Mouse (Mus musculus) spleen, adult 12 weeks (tissue): Measurements from ENCODE around the gene Fbxo41.
"Not testable (repeated sequence)": the region's sequence is repeated elsewhere in the genome, so short reads cannot be mapped to it uniquely, and the experiment has no call there.

Experiments used
- DNase-seq: peaks from one replicate; pipeline ENCODE4 v3.0.0; 2022; ENCODE audit warnings: low spot score

The Fbxo41 gene

DNA sequence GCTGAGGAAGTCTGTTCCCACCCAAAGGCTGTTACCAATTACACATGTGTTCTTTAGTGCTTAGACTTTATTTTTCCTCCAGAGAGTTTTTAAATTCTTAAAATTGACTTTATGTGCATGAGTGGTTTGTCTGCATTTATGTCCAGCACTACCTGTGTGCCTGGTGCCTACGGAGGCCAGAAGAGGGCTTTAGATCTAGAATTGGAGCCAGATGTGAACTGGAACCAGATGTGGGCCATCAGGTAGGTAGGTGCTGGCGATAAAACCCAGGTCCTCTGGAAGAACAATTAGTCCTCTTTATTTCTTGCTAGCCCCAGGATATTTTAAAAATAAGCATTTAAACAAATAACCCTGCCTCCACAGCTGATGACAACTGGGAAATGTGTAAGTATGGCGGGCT lies 11.2 kb downstream of the Fbxo41 start:
- DNase-seq, result no peak

DNA sequence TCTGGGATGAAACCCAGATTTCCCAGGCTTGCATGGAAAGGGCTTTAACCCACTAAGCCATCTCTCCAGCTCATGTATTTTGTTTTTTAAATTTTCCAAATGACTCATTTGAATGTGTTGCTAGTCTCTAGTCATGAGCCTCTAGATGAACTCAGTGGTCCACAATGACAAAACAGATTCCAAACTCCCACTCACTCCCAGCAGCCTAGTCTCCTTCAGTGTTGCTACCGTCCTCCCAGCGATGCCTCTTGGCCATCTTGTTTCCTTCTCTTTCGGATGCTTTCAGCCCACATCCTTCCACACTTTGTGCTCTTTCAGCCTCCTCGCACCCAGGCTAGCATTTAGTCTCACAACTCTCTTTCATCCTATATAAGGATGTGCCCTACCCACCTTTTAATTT lies 12.5 kb downstream of the Fbxo41 start:
- no peak for DNase-seq

- DNase-seq, result no peak
Measured at GRCm38 (mm10) chr6:85489717-85490116, 13.1 kb downstream of the Fbxo41 start.

DNA sequence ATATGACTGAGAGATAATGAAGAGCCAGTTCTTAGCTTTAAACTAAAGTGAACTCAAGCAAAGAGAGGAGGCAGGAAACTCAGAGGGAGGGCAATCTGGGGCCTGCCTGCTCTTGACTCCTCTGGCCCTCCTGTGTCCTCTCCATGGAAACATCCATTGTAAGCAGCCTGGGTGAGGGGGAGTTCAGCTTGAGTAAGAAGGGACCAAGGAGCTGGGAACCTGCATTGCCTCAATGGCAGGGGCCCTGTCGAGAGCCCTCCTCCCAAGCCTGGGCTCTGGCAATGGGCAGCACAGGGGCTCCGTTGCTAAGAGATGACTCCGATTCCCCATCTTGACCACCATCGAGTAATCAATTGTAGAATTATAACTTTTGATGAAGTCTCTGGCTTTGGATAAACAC lies 14.3 kb downstream of the Fbxo41 start:
- no peak for DNase-seq

GRCm38 (mm10) chr6:85485738-85486137 lies 17.1 kb downstream of the Fbxo41 start:
- no peak for DNase-seq

DNA sequence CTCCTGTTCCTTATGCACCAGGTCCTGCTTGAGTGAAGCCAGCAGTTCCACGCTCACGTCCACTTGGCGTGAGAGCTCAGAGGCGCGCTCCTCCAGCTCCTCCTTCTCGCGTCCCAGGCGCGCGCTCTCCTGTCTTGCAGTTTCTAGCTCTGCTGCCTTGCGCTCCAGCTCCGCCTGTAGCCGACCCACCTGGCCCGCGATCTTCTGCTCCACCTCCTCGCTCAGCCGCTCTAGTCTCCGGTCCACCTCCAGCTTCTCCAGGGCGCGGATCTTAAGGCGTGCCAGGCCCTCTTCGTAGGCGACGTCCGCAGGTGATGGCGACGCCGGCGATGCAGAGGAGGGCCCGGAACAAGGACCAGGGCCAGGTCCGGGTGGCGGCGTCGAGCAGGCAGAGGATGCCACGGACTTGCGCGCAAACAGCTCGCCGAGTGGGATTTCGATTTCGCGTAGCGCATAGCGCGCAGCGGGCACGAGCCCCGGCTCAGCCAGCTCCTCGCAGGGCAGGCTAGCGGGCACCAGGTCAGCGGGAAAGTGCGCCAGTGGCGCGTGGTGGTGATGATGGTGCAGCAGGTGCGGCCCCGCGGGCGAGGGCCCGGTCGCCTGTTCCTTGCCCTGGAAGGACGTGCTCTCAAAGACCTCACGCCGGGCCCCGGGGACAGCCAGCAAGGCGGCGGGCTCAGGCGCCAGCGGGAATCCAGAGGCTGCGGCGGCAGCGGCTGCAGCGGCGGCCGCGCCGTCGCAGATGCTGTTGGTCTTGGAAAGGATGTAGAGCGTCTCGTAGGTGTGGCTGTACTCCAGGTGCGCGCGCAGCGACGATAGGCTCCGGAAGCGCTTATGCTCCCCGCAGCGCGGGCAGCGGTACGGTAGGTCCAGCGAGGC lies 18.7 kb downstream of the Fbxo41 start:
- DNase-seq, result no peak

- DNase-seq, result no peak
Measured at GRCm38 (mm10) chr6:85480685-85481084, 22.1 kb downstream of the Fbxo41 start.

DNA sequence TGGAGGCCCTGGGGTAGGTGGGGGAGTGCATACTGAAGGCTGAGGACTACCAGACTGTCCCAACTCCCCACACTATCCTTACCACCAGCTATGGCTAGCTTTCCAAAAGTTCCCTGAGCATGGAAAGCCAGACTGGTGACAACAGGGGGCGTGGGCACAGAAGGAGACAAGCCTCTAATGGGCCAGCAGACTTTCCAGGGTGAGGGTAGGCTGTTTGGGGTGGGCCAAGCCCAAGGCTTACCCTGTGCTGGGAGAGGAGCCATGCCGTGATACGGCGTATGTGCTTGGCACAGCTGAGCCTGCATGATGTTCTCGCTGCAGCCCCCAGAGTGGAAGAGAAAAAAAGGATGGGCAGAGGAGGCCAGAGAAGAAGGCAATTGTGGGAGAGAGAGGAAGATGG lies 22.8 kb downstream of the Fbxo41 start:
- DNase-seq, result no peak

- no peak for DNase-seq
Measured at GRCm38 (mm10) chr6:85478416-85478815, 24.4 kb downstream of the Fbxo41 start.

DNA sequence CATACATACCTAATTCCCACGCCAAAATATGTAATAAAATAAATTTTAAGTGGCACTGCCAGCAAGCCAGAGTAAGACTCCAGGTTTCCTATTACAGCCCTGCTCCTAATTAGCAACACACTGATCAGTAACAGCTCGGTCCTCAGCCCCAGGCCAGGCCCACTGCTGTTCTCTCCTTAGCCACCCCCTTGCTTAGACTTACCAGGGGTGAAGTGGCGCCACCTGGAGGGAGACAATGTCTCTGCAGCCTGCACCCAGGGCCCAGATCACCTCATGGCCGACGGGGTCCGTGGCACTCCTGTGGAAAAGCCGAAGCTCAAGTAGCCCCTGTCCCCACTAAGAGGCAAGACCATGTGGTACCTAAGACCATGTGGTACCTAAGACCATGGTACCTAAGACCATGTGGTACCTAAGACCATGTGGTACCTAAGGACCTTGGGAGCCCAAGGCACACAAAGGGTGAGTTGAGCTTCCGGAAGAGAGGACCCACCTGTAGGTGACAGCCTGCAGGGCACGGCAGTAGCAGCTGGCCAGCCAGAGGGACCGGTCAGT lies 25.4 kb downstream of the Fbxo41 start:
- peak; percentile 14 for DNase-seq

GRCm38 (mm10) chr6:85475581-85475980 lies 27.2 kb downstream of the Fbxo41 start:
- no peak for DNase-seq

DNA sequence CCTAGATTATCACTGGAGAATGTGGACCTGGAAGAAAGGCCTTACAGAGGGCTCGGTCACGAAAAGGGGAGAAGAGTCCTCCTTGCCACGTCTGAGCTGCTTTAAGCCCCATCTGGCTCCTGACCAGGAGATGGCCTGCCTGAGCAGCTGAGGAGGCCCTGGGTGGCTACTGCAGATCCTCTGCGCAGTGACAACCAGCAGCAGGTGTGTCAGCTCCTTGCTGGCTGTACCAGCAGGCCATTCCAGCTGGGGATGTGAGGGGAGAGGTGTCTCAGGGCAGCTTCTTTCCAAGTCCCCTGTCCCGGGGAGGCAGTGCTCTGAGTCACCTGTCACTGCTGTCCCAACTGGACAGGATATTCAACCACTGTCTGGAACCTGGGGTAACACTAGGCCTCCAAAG lies 30.3 kb downstream of the Fbxo41 start:
- no peak for DNase-seq

DNA sequence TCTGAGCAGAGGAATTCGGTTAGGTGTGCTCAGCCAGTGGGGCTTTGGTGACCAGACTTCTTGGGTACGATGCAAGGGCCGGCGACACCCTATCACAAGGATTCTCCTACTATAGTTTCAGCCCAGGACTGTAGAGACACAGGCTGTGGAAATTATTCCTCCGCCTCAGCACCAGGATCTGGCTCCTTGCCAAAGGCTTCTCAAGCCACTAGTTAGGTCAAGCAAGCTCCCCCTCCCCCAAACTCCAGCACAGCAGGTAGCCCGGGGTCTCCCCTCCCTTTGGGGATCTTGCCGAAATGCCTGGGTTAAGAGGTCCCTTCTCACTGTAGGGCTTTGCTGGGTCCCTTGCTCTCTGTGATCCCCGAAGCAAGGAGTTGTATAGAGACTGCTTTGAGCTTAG lies 30.8 kb downstream of the Fbxo41 start:
- DNase-seq, result no peak

DNA sequence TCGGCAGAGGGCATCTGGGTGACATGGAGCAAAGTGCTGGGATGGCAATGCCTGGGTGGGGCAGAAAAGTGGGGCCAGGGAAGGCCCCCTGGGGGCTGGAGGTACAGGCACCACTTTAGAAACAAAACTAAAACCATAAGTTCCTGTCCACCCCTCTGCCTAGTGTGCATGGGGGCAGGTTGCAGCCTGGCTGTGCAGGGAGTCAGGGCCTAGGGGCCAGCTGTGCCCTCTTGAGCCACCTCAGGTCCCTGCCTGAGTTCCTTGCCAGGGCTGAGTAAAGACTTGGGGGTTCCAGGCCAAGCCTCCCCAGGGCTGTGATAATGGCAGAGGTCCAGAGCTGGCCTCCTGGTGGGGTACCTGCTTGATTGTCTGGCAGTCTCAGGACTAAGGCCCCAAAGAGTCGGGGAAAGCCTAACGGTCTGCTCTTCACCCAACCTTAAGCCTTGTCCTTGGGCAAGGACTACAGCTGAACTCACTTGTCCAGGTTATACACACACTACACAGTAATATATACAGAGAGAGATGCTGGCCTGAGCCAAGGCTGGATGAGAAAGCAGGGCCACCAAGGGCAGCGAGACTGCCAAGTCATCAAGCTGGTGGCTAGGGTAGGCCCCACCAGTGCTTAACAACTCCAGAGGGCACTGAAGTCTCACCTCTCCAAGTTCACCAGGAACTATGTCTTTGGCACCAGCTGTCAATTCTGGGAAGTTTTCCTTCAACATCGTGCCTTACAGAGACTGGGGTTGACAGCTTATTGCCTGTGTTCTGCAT lies 32.9 kb downstream of the Fbxo41 start:
- DNase-seq, result no peak

DNA sequence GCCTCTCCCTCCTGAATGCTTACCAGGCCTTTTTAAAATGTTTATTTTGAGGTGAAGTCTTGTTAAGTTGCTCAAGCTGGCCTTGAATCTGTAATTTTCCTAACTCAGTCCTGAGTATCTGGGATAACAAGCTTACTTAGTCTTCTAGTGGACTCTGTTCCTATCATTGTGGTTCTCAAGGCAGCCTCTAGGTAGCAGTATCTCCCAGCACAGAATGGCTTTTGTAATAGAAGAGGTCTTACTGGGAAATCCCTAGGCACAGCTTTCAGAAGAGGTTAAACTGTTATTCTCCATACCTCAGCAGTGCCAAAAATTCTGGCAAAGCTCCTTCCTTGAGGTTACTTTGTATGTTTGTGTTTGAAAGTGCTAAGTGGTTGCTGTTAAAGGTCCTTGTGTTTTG lies 37.4 kb downstream of the Fbxo41 start:
- no peak for DNase-seq

DNA sequence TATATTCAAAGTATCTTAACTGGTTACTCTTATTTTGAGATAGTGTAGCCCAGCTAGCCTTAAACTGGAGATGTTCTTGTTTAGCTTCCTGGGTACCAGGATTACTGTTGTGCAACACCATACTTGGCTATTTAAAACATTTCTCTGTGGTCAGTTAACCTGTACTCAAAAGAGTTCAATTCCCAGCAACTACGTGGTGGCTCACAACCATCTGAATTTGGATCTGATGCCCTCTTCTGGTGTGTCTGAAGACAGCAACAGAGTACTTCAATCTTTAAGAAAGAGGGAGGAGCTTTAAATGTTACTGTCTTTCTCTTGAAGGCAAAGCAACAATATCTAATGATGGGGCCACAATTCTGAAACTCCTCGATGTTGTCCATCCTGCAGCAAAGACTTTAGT lies 43.2 kb downstream of the Fbxo41 start:
- DNase-seq, result no peak

DNA sequence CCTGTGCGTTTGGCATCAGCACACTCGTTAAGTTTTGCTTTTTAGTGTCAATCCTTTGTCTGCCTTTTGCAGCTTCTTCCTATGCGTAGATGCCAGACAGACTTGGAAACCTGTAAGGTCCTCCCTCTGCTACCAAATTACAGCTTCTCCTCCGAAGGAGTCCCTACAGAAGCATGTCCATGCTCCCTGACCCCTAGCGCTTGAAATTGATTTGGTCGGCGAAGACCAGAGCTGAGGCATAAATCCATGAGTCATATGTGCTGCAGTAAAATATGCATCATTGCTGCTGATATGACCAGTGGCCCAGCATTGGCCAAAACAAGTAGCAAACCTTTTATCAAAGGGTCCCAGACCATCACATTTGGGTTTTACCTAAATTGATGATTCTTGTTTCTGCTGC lies 50.0 kb downstream of the Fbxo41 start:
- peak; percentile 42 for DNase-seq

DNA sequence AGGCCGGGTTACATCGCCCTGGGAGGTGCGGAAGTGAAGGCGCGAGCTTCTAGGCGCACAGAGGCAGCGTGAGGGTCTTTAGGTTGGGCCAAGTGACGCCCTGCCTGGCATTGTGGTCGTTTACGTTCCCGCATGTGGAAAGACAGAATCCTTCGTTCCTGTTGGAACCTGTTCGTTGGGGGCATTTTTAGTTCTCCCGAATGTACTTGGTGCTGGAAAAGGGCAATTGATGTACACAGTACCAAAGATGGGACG lies 50.5 kb downstream of the Fbxo41 start:
- no peak for DNase-seq

GRCm38 (mm10) chr6:85451664-85452410 lies 51.0 kb downstream of the Fbxo41 start, which contains the start of gene Pradc1:
TSS of gene Pradc1 (minus strand) at chr6:85451970.
- peak; percentile 90 for DNase-seq

DNA sequence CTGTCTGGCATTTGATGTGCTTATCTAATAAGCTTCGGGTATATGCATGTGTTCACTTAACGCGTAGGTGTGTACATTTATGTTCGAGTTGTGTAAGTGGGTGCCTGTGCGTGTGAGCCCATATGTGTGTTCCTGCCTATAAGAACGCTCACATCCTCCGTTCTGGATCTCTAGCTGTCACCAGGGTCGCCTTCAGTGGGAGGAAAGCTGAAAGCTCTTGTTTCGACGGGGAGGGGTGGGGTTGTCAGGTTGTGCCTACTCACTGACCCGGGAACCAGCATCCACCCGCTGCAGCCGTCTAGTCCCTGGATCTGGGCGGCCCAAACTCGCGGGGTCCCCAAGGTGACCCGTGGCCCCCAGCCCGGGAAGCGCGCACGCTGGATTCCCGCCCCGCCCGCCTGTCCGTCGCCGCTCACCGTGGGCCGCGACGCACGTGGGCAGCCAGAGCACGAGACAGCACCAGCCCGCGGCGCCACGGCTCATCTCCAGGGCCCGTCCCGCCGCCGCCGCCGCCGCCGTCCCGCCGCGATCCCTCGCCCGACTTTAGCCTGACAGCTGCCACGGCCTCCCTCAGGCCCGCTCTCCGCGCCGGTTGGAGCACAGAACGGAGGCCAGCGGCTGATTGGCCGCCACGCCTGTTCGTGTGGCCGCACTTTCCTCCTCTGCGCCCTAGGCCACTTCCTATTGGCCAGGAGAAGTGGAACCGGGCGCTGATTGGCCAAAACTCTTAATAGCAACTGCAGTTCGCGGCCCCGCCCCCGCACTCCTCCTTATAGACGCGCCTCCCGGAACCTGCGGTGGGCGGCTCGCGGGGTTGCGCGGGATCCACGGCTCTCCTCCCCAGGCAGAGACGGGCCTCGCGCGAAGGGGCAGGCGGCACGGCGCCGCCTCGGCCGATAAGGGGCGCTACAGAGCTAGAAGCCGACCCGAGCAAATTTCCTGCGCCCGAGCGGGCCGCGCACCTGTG lies 51.8 kb downstream of the Fbxo41 start, which contains the start of gene Cct7:
Gene Cct7, plus strand, starts transcription at position 818 of the 967 bp plus-strand sequence.
- peak; percentile 96 for DNase-seq

- not testable (repeated sequence) for DNase-seq
Measured at GRCm38 (mm10) chr6:85450140-85450539, 52.7 kb downstream of the Fbxo41 start.
